Mouse (Mus musculus) CH12.LX (cell line): ENCODE results near the gene Ripply2. TPM values are rescaled to one million over a fixed set of nuclear protein-coding genes. Genes with fewer than 3 reads are reported as not detected.

Experiments used
- DNase-seq: peaks from one replicate; pipeline ENCODE4 v3.0.0-alpha.2; 2013; ENCODE audit errors: extremely low read depth
- H3K27ac ChIP-seq: 2 replicates; pipeline ENCODE4 v1.5.1; 2012; ENCODE audit warnings: low read depth, mild to moderate bottlenecking, control low read depth, moderate library complexity; ENCODE audit not compliant: insufficient read depth
- H3K27me3 ChIP-seq: replicated peaks from 2 replicates; pipeline ENCODE3; 2012; ENCODE audit warnings: inconsistent platforms
- H3K36me3 ChIP-seq, 2 experiments: replicated peaks in 1 of 2; 2 replicates each; pipeline versions ENCODE3 to v1.6.1; 2012; ENCODE audit warnings: inconsistent platforms in 1 of 2, low read length in 1 of 2, mild to moderate bottlenecking in 1 of 2, mixed read lengths in 1 of 2, moderate library complexity in 1 of 2; ENCODE audit not compliant: control insufficient read depth in 1 of 2, insufficient read depth in 1 of 2
- H3K4me1 ChIP-seq, 2 experiments: 2 replicates each; pipeline ENCODE4 v1.6.1; 2012; ENCODE audit warnings: inconsistent platforms in 1 of 2, moderate library complexity in 1 of 2; ENCODE audit not compliant: insufficient read depth in 2 of 2, control insufficient read depth in 1 of 2
- H3K4me2 ChIP-seq: 2 replicates; pipeline ENCODE4 v1.6.1; 2012; ENCODE audit warnings: low read depth, mild to moderate bottlenecking, control low read depth; ENCODE audit not compliant: poor library complexity, insufficient read depth, severe bottlenecking
- H3K4me3 ChIP-seq, 3 experiments: fragments of 150-350 bp in 1 of 3; sonication (generic) in 1 of 3; replicated peaks in 1 of 3; 2 replicates each; pipeline versions ENCODE3 to v1.5.1; 2011 to 2012; ENCODE audit warnings: low read depth in 2 of 3, low read length in 2 of 3, mild to moderate bottlenecking in 2 of 3, moderate library complexity in 2 of 3, control low read depth in 1 of 3, improper control_type of control experiment in 1 of 3, inconsistent platforms in 1 of 3, mixed read lengths in 1 of 3; ENCODE audit not compliant: poor library complexity in 1 of 3
- H3K79me2 ChIP-seq: replicated peaks from 2 replicates; pipeline ENCODE4 v1.6.1; 2012; ENCODE audit warnings: mild to moderate bottlenecking, moderate library complexity; ENCODE audit not compliant: control insufficient read depth, poor library complexity, insufficient read depth, severe bottlenecking; ENCODE audit errors: extremely low read depth
- H3K9ac ChIP-seq: 2 replicates; pipeline ENCODE4 v1.6.1; 2012; ENCODE audit warnings: low read depth, mild to moderate bottlenecking, control low read depth, moderate library complexity; ENCODE audit not compliant: insufficient read depth
- H3K9me3 ChIP-seq: replicated peaks from 2 replicates; pipeline ENCODE3; 2012; ENCODE audit warnings: low read length, inconsistent platforms, mixed read lengths
- BHLHE40 ChIP-seq: IDR thresholded peaks from 2 replicates; pipeline ENCODE4 v1.6.1; 2011; ENCODE audit warnings: mild to moderate bottlenecking, low read depth, low read length, improper control_type of control experiment
- CHD2 ChIP-seq: IDR thresholded peaks from 2 replicates; pipeline ENCODE4 v1.6.1; 2011; ENCODE audit warnings: low read length, improper control_type of control experiment
- E2F4 ChIP-seq: IDR thresholded peaks from 2 replicates; pipeline ENCODE4 v1.6.1; 2011; ENCODE audit warnings: low read depth, low read length, improper control_type of control experiment; ENCODE audit not compliant: insufficient replicate concordance
- JUND ChIP-seq: conservative IDR thresholded peaks from 2 replicates; pipeline ENCODE4 v1.6.1; 2011; ENCODE audit warnings: low read depth, low read length, improper control_type of control experiment
- MAZ ChIP-seq: IDR thresholded peaks from 2 replicates; pipeline ENCODE4 v1.6.1; 2012; ENCODE audit warnings: low read depth, mild to moderate bottlenecking, inconsistent platforms, low read length, improper control_type of control experiment, moderate library complexity
- MEF2A ChIP-seq: IDR thresholded peaks from 2 replicates; pipeline ENCODE4 v1.6.1; 2014; ENCODE audit warnings: low read depth, mild to moderate bottlenecking, inconsistent platforms, low read length, improper control_type of control experiment, borderline replicate concordance
- MXI1 ChIP-seq: IDR thresholded peaks from 2 replicates; pipeline ENCODE4 v1.6.1; 2011; ENCODE audit warnings: mild to moderate bottlenecking, low read depth, low read length, improper control_type of control experiment
- PAX5 ChIP-seq: IDR thresholded peaks from 2 replicates; pipeline ENCODE4 v1.6.1; 2012; ENCODE audit warnings: low read length, inconsistent platforms, mixed read lengths
- RAD21 ChIP-seq: IDR thresholded peaks from 2 replicates; pipeline ENCODE4 v1.6.1; 2011; ENCODE audit warnings: low read depth, mild to moderate bottlenecking, low read length, improper control_type of control experiment, moderate library complexity
- RCOR1 ChIP-seq: conservative IDR thresholded peaks from 2 replicates; pipeline ENCODE4 v1.6.1; 2012; ENCODE audit warnings: low read depth, mild to moderate bottlenecking, inconsistent platforms, low read length, improper control_type of control experiment
- SMC3 ChIP-seq: IDR thresholded peaks from 2 replicates; pipeline ENCODE4 v1.6.1; 2011; ENCODE audit warnings: low read depth, low read length, improper control_type of control experiment
- USF1 ChIP-seq: IDR thresholded peaks from 2 replicates; pipeline ENCODE4 v1.6.1; 2014; ENCODE audit warnings: low read depth, mild to moderate bottlenecking, inconsistent platforms, low read length, improper control_type of control experiment
- USF2 ChIP-seq: conservative IDR thresholded peaks from 2 replicates; pipeline ENCODE4 v1.6.1; 2011; ENCODE audit warnings: low read depth, low read length, improper control_type of control experiment
- ZC3H11A ChIP-seq: IDR thresholded peaks from 2 replicates; pipeline ENCODE4 v1.6.1; 2012; ENCODE audit warnings: low read depth, mild to moderate bottlenecking, inconsistent platforms, low read length, improper control_type of control experiment
- ZKSCAN1 ChIP-seq: IDR thresholded peaks from 2 replicates; pipeline ENCODE4 v1.6.1; 2012; ENCODE audit warnings: low read depth, inconsistent platforms, low read length, improper control_type of control experiment, borderline replicate concordance
- dilution Hi-C: fragments of 300-500 bp; cut with MboI; formaldehyde crosslinking; loops from 2 replicates; pipeline ENCODE4 v1.14.3; 2020; ENCODE audit warnings: low sequenced_read_pairs; ENCODE audit not compliant: extremely low pct_unique_long_range_greater_than_20kb, extremely low pct_ligation_motif_present
- in situ Hi-C: fragments of 300-500 bp; cut with MboI; formaldehyde crosslinking; loops from 3 replicates; pipeline ENCODE4 v1.14.3; 2019; ENCODE audit warnings: low sequenced_read_pairs, low pct_ligation_motif_present, low pct_unique_long_range_greater_than_20kb, mixed read lengths
- polyA plus RNA-seq: library from polyadenylated mRNA; unstranded; fragments of >175 nt; gene quantifications from 2 replicates; pipeline ENCODE4 v1.2.1, GENCODE M21; 2012; ENCODE audit warnings: low read depth; ENCODE audit not compliant: insufficient read length
- total RNA-seq, 2 experiments: library from RNA; depleted of rRNA; stranded (reverse); fragments of 300-350 nt in 1 of 2; fragments of >200 nt in 1 of 2; gene quantifications; 2 replicates each; pipeline ENCODE4 v1.2.3; 2012 to 2014

Gene Ripply2
- total and polyA plus RNA-seq, 3 experiments = not detected

- Histone ChIP-seq H3K9me3 (no peaks in the 10 kb centered on the region), H3K27me3 (no peaks in the 10 kb centered on the region), H3K4me1 (peaks cover under 1 to 2% of the 10 kb centered on the region in 2 experiments; a peak in 3 of 4 replicates), H3K4me2 (no peak overlapping the region), H3K79me2 (no peaks in the 10 kb centered on the region), H3K4me3 (no peak overlapping the region), H3K9ac (no peak overlapping the region), H3K36me3 (no peaks in the 10 kb centered on the region), H3K27ac (no peak overlapping the region)
- TF ChIP-seq MAZ (no peak), ZC3H11A (no peak), USF1 (no peak), JUND (no peak), USF2 (no peak), PAX5 (no peak), BHLHE40 (no peak), E2F4 (no peak), ZKSCAN1 (no peak), RAD21 (no peak), MEF2A (no peak), MXI1 (no peak), RCOR1 (no peak)
- DNase-seq = no peak
- in situ Hi-C loops = no loop called here
- dilution Hi-C loops = no loop called here
These were observed 28.5 kb upstream of the Ripply2 start for GRCm38 (mm10) chr9:86986703-86987296.

- H3K9ac ChIP-seq = no peak overlapping the region
- no peak overlapping the region for H3K4me2 ChIP-seq
- peaks cover 0 to 2% of the 10 kb centered on the region in 2 experiments; a peak in 1 of 4 replicates for H3K4me1 ChIP-seq
- H3K79me2 ChIP-seq = no peaks in the 10 kb centered on the region
- H3K27me3 ChIP-seq = no peaks in the 10 kb centered on the region
- dilution Hi-C loops (no loop called here), in situ Hi-C loops (no loop called here)
- no peak for DNase-seq
- TF ChIP-seq SMC3 = no peak
- TF ChIP-seq CHD2 = no peak
- H3K4me3 ChIP-seq = no peak overlapping the region
- H3K27ac ChIP-seq = no peak overlapping the region
- no peaks in the 10 kb centered on the region for H3K36me3 ChIP-seq
- no peaks in the 10 kb centered on the region for H3K9me3 ChIP-seq
These were observed 25.5 kb upstream of the Ripply2 start for GRCm38 (mm10) chr9:86989822-86990221.
